Mouse (Mus musculus): ENCODE measurements around the gene Trap1. TPM values are rescaled to one million over a fixed set of nuclear protein-coding genes. Genes with fewer than 3 reads are reported as not detected.

Trap1 gene
- polyA plus RNA-seq, 1 experiment, result 90.9 TPM

GRCm38 (mm10) chr16:4074297-4074696 lies 3.3 kb downstream of the Trap1 start:
- no peak for DNase-seq
- Histone ChIP-seq H3K4me1 (replicated peaks; ENCODE audit: control insufficient read depth, insufficient read depth, low read length) (peaks cover 11% of the 10 kb centered on the region), H3K27ac (ENCODE audit: control insufficient read depth, insufficient read depth, low read length) (no peak overlapping the region), H3K4me3 (ENCODE audit: control insufficient read depth, insufficient read depth, low read length) (no peak overlapping the region), H3K27me3 (ENCODE audit: control insufficient read depth, insufficient read depth, low read length) (no peaks in the 10 kb centered on the region), H3K36me3 (ENCODE audit: control insufficient read depth, insufficient read depth, low read length) (no peaks in the 10 kb centered on the region)
- TF ChIP-seq CTCF (IDR thresholded peaks at IDR 0.05; ENCODE audit: borderline replicate concordance, control insufficient read depth, extremely low read depth, insufficient read depth, low read length, poor library complexity) (no peak), POLR2A (IDR thresholded peaks at IDR 0.05; ENCODE audit: control insufficient read depth, extremely low read depth, insufficient read depth, low read length, poor library complexity) (no peak)
- 49% methylated on average over 6 of the region's 6 CpGs for WGBS

GRCm38 (mm10) chr16:4068588-4068987 lies 9.0 kb downstream of the Trap1 start:
- Histone ChIP-seq H3K27ac (ENCODE audit: control insufficient read depth, insufficient read depth, low read length) (no peak overlapping the region), H3K36me3 (ENCODE audit: control insufficient read depth, insufficient read depth, low read length) (peaks cover 12% of the 10 kb centered on the region; the same call in 1 of the 2 replicates), H3K4me3 (ENCODE audit: control insufficient read depth, insufficient read depth, low read length) (no peak overlapping the region), H3K4me1 (replicated peaks; ENCODE audit: control insufficient read depth, insufficient read depth, low read length) (no peaks in the 10 kb centered on the region), H3K27me3 (ENCODE audit: control insufficient read depth, insufficient read depth, low read length) (no peaks in the 10 kb centered on the region)
- peak; percentile 67 for DNase-seq
- 67% methylated on average over 8 of the region's 8 CpGs for WGBS
- peak; percentile 77; the same call in 1 of the 2 replicates for TF ChIP-seq CTCF (IDR thresholded peaks at IDR 0.05; ENCODE audit: borderline replicate concordance, control insufficient read depth, extremely low read depth, insufficient read depth, low read length, poor library complexity)
- no peak for TF ChIP-seq POLR2A (IDR thresholded peaks at IDR 0.05; ENCODE audit: control insufficient read depth, extremely low read depth, insufficient read depth, low read length, poor library complexity)

GRCm38 (mm10) chr16:4064945-4065344 lies 12.7 kb downstream of the Trap1 start:
- no peaks in the 10 kb centered on the region for H3K27me3 ChIP-seq (ENCODE audit: control insufficient read depth, insufficient read depth, low read length)
- no peak overlapping the region for H3K27ac ChIP-seq (ENCODE audit: control insufficient read depth, insufficient read depth, low read length)
- no peak for TF ChIP-seq POLR2A (IDR thresholded peaks at IDR 0.05; ENCODE audit: control insufficient read depth, extremely low read depth, insufficient read depth, low read length, poor library complexity)
- no peak for TF ChIP-seq CTCF (IDR thresholded peaks at IDR 0.05; ENCODE audit: borderline replicate concordance, control insufficient read depth, extremely low read depth, insufficient read depth, low read length, poor library complexity)
- H3K4me3 ChIP-seq (ENCODE audit: control insufficient read depth, insufficient read depth, low read length), result no peak overlapping the region
- WGBS, result 96% methylated on average over 4 of the region's 4 CpGs
- no peaks in the 10 kb centered on the region for H3K4me1 ChIP-seq (replicated peaks; ENCODE audit: control insufficient read depth, insufficient read depth, low read length)
- DNase-seq, result no peak
- H3K36me3 ChIP-seq (ENCODE audit: control insufficient read depth, insufficient read depth, low read length), result peaks cover 38% of the 10 kb centered on the region

DNA sequence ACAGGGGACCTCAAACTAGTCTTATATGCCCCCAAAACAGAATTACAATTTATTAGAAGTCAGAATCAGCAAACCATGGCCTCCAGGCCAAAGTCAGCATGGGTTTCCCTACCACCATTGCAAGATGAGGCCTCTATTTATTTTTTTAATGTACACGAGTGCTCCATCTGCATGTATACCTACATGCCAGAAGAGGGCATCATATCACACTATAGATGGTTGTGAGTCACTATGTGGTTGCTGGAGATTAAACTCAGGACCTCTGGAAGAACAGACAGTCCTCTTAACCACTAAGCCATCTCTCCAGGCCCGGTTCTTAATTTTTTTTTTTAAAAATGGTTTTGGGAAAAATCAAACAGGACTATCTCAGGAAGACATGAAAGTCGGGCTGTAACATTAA lies 23.8 kb downstream of the Trap1 start:
- Histone ChIP-seq H3K27ac (ENCODE audit: control insufficient read depth, insufficient read depth, low read length) (no peak overlapping the region), H3K36me3 (ENCODE audit: control insufficient read depth, insufficient read depth, low read length) (peaks cover 33% of the 10 kb centered on the region), H3K4me3 (ENCODE audit: control insufficient read depth, insufficient read depth, low read length) (no peak overlapping the region), H3K27me3 (ENCODE audit: control insufficient read depth, insufficient read depth, low read length) (no peaks in the 10 kb centered on the region), H3K4me1 (replicated peaks; ENCODE audit: control insufficient read depth, insufficient read depth, low read length) (no peaks in the 10 kb centered on the region)
- TF ChIP-seq POLR2A (IDR thresholded peaks at IDR 0.05; ENCODE audit: control insufficient read depth, extremely low read depth, insufficient read depth, low read length, poor library complexity) (no peak), CTCF (IDR thresholded peaks at IDR 0.05; ENCODE audit: borderline replicate concordance, control insufficient read depth, extremely low read depth, insufficient read depth, low read length, poor library complexity) (no peak)
- WGBS, result 95% methylated on average over 3 of the region's 3 CpGs
- DNase-seq, result no peak

DNA sequence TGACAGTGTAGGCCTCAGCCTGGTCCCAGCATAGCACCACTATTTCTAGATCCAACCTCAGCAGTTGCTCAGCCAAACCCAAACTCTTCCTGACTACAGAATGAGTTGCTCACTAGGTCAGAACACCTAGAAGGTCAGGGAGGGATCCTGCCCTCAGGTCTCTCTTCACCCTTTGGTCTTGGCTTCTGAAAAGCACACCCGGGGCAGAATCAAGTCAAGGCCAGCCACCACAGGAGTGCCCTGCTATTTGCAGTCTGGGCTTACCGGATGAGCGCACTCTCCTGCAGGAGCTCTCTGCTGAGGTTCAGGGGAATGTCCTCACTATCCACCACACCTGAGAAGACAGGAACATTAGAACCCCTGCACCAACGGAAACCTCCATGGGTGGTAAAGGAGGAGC lies 25.0 kb downstream of the Trap1 start:
- no peaks in the 10 kb centered on the region for H3K4me1 ChIP-seq (replicated peaks; ENCODE audit: control insufficient read depth, insufficient read depth, low read length)
- no peak overlapping the region for H3K27ac ChIP-seq (ENCODE audit: control insufficient read depth, insufficient read depth, low read length)
- H3K4me3 ChIP-seq (ENCODE audit: control insufficient read depth, insufficient read depth, low read length), result no peak overlapping the region
- H3K27me3 ChIP-seq (ENCODE audit: control insufficient read depth, insufficient read depth, low read length), result no peaks in the 10 kb centered on the region
- H3K36me3 ChIP-seq (ENCODE audit: control insufficient read depth, insufficient read depth, low read length), result peaks cover 38% of the 10 kb centered on the region
- DNase-seq, result no peak
- WGBS, result 100% methylated on average over 4 of the region's 4 CpGs
- TF ChIP-seq POLR2A (IDR thresholded peaks at IDR 0.05; ENCODE audit: control insufficient read depth, extremely low read depth, insufficient read depth, low read length, poor library complexity), result no peak
- TF ChIP-seq CTCF (IDR thresholded peaks at IDR 0.05; ENCODE audit: borderline replicate concordance, control insufficient read depth, extremely low read depth, insufficient read depth, low read length, poor library complexity), result no peak

DNA sequence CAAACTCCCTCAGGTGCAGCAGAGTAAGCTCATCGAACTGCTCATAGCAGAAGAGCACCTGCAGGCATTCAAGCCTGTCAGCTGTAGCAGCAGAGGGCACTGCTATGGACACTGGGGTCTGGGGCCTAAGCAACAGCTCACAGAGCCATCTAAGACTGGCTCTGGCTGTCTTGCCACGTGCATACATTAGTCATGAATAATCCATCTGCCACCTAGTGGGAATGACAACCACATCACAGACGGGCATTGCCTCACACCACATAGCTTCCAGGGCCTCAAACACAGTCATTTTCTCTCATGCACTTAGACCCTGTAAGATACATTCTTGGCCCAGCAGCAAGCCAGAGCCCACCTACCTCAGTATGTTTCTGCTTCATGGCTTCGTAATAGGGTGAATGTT lies 32.1 kb downstream of the Trap1 start:
- no peak for TF ChIP-seq POLR2A (IDR thresholded peaks at IDR 0.05; ENCODE audit: control insufficient read depth, extremely low read depth, insufficient read depth, low read length, poor library complexity)
- no peak for TF ChIP-seq CTCF (IDR thresholded peaks at IDR 0.05; ENCODE audit: borderline replicate concordance, control insufficient read depth, extremely low read depth, insufficient read depth, low read length, poor library complexity)
- no peaks in the 10 kb centered on the region for H3K27me3 ChIP-seq (ENCODE audit: control insufficient read depth, insufficient read depth, low read length)
- no peaks in the 10 kb centered on the region for H3K4me1 ChIP-seq (replicated peaks; ENCODE audit: control insufficient read depth, insufficient read depth, low read length)
- H3K27ac ChIP-seq (ENCODE audit: control insufficient read depth, insufficient read depth, low read length), result no peak overlapping the region
- 92% methylated on average over 4 of the region's 4 CpGs for WGBS
- no peak for DNase-seq
- peaks cover 39% of the 10 kb centered on the region for H3K36me3 ChIP-seq (ENCODE audit: control insufficient read depth, insufficient read depth, low read length)
- H3K4me3 ChIP-seq (ENCODE audit: control insufficient read depth, insufficient read depth, low read length), result no peak overlapping the region

DNA sequence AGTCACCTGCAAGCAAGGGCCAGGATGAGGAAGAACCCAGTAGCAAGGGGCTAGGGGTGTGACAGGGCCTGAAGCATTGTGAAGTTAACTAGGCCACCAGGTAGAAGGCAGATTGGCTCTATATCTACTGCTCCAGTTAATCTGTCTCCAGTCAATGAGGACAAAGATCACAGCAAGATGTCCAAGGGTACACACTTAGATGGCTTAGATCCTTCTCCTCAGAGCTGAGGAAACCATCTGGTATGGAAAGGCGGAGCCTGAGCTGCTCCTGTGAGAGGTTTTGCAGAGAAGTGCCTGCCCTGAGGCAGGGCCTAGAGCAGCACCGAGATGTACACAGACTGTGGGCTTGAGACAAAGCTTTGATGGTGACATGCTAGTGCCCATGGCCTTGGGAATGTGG lies 33.5 kb downstream of the Trap1 start:
- TF ChIP-seq POLR2A (IDR thresholded peaks at IDR 0.05; ENCODE audit: control insufficient read depth, extremely low read depth, insufficient read depth, low read length, poor library complexity) (no peak), CTCF (IDR thresholded peaks at IDR 0.05; ENCODE audit: borderline replicate concordance, control insufficient read depth, extremely low read depth, insufficient read depth, low read length, poor library complexity) (no peak)
- Histone ChIP-seq H3K4me1 (replicated peaks; ENCODE audit: control insufficient read depth, insufficient read depth, low read length) (no peaks in the 10 kb centered on the region), H3K27me3 (ENCODE audit: control insufficient read depth, insufficient read depth, low read length) (no peaks in the 10 kb centered on the region), H3K4me3 (ENCODE audit: control insufficient read depth, insufficient read depth, low read length) (no peak overlapping the region), H3K27ac (ENCODE audit: control insufficient read depth, insufficient read depth, low read length) (no peak overlapping the region), H3K36me3 (ENCODE audit: control insufficient read depth, insufficient read depth, low read length) (peaks cover 48% of the 10 kb centered on the region)
- DNase-seq, result no peak
- 98% methylated on average over 2 of the region's 2 CpGs for WGBS

Measured in thymus, adult 2 months (tissue).